Mouse (Mus musculus) stomach, embryonic 14.5 days (tissue): Measurements from ENCODE around the gene Gpr61. TPM values are rescaled to one million over a fixed set of nuclear protein-coding genes. Genes with fewer than 3 reads are reported as not detected.
A peak's percentile ranks its signal among the peaks of the same experiment; 100 is the strongest.

ENCODE experiments used
- ATAC-seq: fragments of 200-750 bp; cut with Nextera tagmentation; 2 replicates; pipeline ENCODE4 v1.8.0; 2017; ENCODE audit warnings: low read depth, moderate TSS enrichment; ENCODE audit not compliant: insufficient number of reproducible peaks, insufficient read depth, low FRiP score
- H3K27ac ChIP-seq: fragments of 300-500 bp; sonication (generic); 2 replicates; pipeline ENCODE4 v1.5.1; 2014; ENCODE audit warnings: mild to moderate bottlenecking, low read length, moderate library complexity, mixed read lengths
- H3K27me3 ChIP-seq: fragments of 300-500 bp; sonication (generic); 2 replicates; pipeline ENCODE4 v1.6.1; 2014; ENCODE audit warnings: low read length, control low read depth, mixed read lengths; ENCODE audit not compliant: control insufficient read depth, insufficient read depth
- H3K36me3 ChIP-seq: fragments of 300-500 bp; sonication (generic); 2 replicates; pipeline ENCODE4 v1.6.1; 2014; ENCODE audit warnings: mild to moderate bottlenecking, control low read depth, low read length, moderate library complexity, mixed read lengths; ENCODE audit not compliant: control insufficient read depth, insufficient read depth
- H3K4me1 ChIP-seq: fragments of 300-500 bp; sonication (generic); 2 replicates; pipeline ENCODE4 v1.6.1; 2014; ENCODE audit warnings: low read length, control low read depth, mixed read lengths; ENCODE audit not compliant: control insufficient read depth, insufficient read depth
- H3K4me2 ChIP-seq: fragments of 300-500 bp; sonication (generic); replicated peaks from 2 replicates; pipeline ENCODE4 v1.6.1; 2014; ENCODE audit warnings: low read depth, low read length, control low read depth
- H3K4me3 ChIP-seq: fragments of 300-500 bp; sonication (generic); 2 replicates; pipeline ENCODE4 v1.5.1; 2014; ENCODE audit warnings: low read depth, low read length, control low read depth
- H3K9ac ChIP-seq: fragments of 300-500 bp; sonication (generic); replicated peaks from 2 replicates; pipeline ENCODE4 v1.6.1; 2014; ENCODE audit warnings: low read depth, mild to moderate bottlenecking, control low read depth, low read length, moderate library complexity, mixed read lengths
- H3K9me3 ChIP-seq: fragments of 300-500 bp; sonication (generic); 2 replicates; pipeline ENCODE4 v1.6.1; 2016; ENCODE audit warnings: low read depth, low read length, control low read depth; ENCODE audit not compliant: control insufficient read depth
- whole genome bisulfite sequencing: fragments of 180-500 bp; shearing (Covaris S2); extraction: QIAGEN DNeasy Blood & Tissue Kit; methylation state at CpG from one replicate; pipeline ENCODE4 v1.1.7; 2014; 5-methylcytosine and 5-hydroxymethylcytosine counted together
- polyA plus RNA-seq: library from polyadenylated mRNA; unstranded; fragments of >200 nt; fragmentation: Nextera tagmentation; extraction: Ambion mirVana; gene quantifications from 2 replicates; pipeline ENCODE4 v1.2.1, GENCODE M21; 2014

The Gpr61 gene
- polyA plus RNA-seq, 1 experiment from 2014 or later, result 0.26 TPM

DNA sequence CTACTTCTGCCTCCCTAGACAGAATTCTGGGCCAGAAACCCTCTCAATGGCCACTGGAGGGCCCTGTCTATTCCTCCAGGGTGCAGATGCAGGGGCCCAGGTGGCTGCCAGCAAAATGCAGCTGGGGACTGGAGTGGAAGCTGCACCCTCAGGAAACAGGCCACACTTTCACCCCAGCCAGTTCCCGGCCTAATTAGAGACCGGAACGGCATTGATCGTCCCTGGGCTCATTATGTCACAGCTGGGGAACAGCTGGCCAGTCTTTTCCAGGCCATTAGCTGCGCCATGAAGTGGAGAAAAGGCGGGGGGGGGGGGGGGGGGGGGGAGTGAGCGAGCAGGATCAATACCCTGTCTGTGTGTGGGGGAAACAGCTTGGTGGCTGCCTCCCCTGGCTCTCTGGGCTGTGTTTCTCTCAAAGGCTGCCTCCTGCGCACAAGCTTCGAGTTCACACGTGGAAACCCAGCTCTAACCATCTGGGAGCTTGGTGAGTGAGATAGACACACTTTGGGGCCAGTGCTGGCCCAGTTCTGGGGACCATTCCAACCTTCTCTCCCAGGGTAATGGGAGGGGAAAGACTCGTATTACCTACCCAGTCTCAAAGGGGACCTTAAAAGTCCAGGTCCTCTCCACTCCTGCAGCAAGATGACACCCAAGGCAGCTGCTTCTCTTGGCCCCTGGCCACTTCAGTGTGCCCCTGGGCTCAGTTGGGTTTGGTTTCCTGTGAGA, 12.0 kb upstream of the Gpr61 start:
- ATAC-seq, result peak; percentile 23; the same call in 1 of the 2 replicates
- 27% methylated on average over 9 of the region's 11 CpGs for WGBS
- Histone ChIP-seq H3K27ac (no peak overlapping the region; the same call in 1 of the 2 replicates), H3K4me2 (no peak overlapping the region), H3K4me3 (no peak overlapping the region), H3K36me3 (no peaks in the 10 kb centered on the region), H3K9ac (no peak overlapping the region), H3K4me1 (peaks cover 10% of the 10 kb centered on the region), H3K27me3 (no peaks in the 10 kb centered on the region), H3K9me3 (no peaks in the 10 kb centered on the region)

DNA sequence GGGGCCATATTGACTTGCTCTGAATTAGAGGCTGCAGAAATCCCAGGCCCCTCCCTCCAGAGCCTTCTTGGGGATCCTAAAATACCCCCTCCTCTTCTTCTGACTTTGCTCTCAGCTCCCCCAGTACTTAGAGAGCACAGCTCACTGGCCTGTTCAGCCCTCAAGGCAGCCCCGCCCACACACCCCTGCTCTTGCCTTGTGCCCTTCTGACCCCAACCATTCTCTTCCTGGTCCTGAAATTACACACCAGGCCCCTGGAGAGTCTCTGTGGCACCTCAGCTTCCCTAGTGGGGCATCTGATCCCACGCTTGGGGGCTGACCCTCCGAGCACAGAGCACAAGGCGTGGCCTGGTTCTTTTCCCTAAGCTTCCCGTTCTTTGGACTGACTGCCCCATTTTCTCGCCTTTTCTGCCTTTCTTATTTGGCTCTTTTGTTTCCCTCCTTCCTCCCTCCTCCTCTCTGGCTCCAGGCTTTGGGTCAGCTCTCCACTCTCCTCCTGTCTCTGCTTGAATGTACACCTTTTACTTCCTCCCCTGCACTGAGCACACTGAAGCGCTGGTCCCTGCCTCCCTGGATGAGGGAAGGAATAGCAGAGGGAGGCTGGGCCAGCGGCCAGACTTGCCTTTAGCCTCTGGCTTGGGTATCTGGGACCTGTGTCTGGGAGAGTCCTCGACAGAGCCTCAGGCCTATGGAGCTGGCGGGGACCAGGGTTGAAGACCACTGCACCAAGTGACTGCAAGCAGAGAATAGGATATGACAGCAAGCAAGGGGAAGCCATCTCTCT, 11.0 kb upstream of the Gpr61 start:
- H3K27ac ChIP-seq, result peak overlapping the region; percentile 10; the same call in 1 of the 2 replicates
- ATAC-seq, result no peak
- 47% methylated on average over 10 of the region's 10 CpGs for WGBS

DNA sequence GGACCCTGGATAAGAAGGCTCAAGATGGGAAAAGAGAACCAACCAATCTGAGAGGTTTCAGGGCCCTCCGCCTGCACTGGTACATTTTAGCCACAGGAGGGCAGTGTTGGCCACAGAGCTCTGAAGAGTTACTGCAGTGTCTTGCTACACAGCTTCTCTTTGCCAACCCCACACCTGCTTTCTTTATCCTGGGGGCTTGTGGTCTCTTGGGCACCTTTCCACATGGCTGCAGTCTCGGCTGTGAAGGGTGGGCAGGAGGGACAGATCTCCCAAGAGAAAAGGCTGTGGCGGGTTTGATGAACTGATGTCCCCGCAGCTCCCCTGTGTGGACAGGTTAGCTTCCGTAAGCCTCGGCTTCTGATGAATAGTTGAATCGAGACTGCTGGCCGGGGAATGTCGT, 10.1 kb upstream of the Gpr61 start:
- peak; percentile 48; the same call in 1 of the 2 replicates for ATAC-seq
- H3K36me3 ChIP-seq, result no peaks in the 10 kb centered on the region
- H3K4me1 ChIP-seq, result peaks cover 10% of the 10 kb centered on the region
- no peak overlapping the region for H3K4me3 ChIP-seq
- no peak overlapping the region for H3K9ac ChIP-seq
- 14% methylated on average over 9 of the region's 9 CpGs for WGBS
- no peak overlapping the region for H3K27ac ChIP-seq
- H3K4me2 ChIP-seq, result peak overlapping the region; percentile 25; the same call in 1 of the 2 replicates
- no peaks in the 10 kb centered on the region for H3K27me3 ChIP-seq
- H3K9me3 ChIP-seq, result no peaks in the 10 kb centered on the region

More for the DNA sequence above, 11.0 kb upstream of the Gpr61 start:
- Histone ChIP-seq H3K4me1 (peaks cover 10% of the 10 kb centered on the region), H3K36me3 (no peaks in the 10 kb centered on the region), H3K9ac (no peak overlapping the region), H3K4me3 (no peak overlapping the region), H3K27me3 (no peaks in the 10 kb centered on the region), H3K4me2 (no peak overlapping the region), H3K9me3 (no peaks in the 10 kb centered on the region)

DNA sequence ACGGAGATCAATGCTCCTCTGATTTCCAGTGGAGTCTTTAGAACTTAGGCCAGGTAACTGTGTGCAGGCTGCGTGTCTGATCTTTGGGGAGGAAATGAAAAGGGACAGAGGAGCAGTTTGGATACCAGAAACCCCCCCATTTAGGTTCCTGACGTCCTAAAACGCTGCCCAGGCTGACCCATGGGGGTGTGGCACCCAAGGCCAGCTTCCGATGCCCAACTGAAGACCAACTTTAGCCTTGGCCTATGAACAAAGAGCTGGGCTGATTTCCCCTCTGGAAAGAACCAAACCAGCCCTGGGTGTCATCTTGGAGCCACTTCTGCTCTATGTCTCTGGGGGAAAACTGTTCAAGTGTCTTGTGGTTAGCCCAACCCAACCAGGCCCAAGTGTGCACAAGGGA, 9.4 kb upstream of the Gpr61 start:
- no peaks in the 10 kb centered on the region for H3K9me3 ChIP-seq
- no peak overlapping the region for H3K27ac ChIP-seq
- no peak overlapping the region for H3K4me3 ChIP-seq
- no peaks in the 10 kb centered on the region for H3K27me3 ChIP-seq
- H3K4me2 ChIP-seq, result no peak overlapping the region
- 67% methylated on average over 5 of the region's 5 CpGs for WGBS
- no peak for ATAC-seq
- no peak overlapping the region for H3K9ac ChIP-seq
- H3K4me1 ChIP-seq, result peaks cover 10% of the 10 kb centered on the region
- H3K36me3 ChIP-seq, result no peaks in the 10 kb centered on the region

DNA sequence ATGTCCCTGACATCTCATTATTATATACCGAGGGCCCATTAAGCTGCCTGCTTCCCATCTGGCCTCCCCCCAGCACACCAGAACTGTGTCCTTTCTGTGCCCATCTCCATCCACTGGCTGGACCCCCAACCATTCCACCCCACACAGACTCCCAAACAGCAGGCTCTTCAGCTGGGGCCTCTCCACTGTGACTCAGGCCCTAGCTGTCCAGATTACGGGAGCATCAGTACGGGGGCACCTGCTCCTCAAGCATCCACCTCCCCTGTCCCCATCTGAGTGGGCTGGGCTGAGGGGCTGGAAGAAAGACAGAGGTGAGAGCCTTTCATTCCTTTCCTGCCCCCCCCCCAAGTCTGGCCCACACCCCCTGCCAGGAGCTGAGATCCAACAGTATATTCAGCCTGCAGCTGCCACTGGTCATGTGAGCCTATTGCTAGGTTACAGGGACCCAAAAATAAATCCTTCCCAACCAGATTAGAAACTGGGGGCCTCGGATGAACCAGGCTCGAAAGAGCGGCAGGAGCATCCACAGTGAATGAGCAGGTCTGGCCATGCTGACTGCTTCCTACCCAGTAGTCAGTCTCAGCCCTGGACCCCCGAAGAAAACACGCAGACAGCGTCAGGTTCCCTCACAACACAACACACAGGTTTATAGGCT, 3.8 kb upstream of the Gpr61 start:
- no peak overlapping the region for H3K4me2 ChIP-seq
- WGBS, result 56% methylated on average over 9 of the region's 9 CpGs
- ATAC-seq, result no peak
- no peaks in the 10 kb centered on the region for H3K36me3 ChIP-seq
- no peak overlapping the region for H3K9ac ChIP-seq
- H3K4me3 ChIP-seq, result no peak overlapping the region
- H3K9me3 ChIP-seq, result no peaks in the 10 kb centered on the region
- peak overlapping the region; percentile 6; the same call in 1 of the 2 replicates for H3K27ac ChIP-seq
- H3K27me3 ChIP-seq, result no peaks in the 10 kb centered on the region
- H3K4me1 ChIP-seq, result no peaks in the 10 kb centered on the region

DNA sequence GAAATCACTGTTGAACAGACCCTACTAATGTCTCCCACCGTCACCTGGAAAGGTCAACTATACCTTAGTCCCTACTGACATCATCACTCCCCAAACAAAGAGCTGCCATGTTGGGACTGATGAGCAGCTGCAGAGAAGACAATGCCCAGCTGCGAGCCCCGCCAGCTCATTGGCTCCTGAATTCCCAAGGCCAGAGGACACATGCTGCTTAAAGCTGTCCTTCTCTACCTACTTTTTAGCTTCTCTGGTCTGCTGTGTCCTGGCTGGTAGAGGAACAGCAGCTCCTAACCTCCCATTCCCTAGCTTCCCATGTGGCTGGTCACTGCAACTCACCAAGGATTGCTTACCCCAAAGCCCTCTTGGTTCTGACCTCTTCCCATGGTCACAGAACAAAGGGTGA, 2.4 kb downstream of the Gpr61 start:
- Histone ChIP-seq H3K9ac (no peak overlapping the region), H3K9me3 (no peaks in the 10 kb centered on the region), H3K36me3 (no peaks in the 10 kb centered on the region), H3K4me3 (no peak overlapping the region), H3K27me3 (no peaks in the 10 kb centered on the region), H3K4me1 (no peaks in the 10 kb centered on the region), H3K27ac (no peak overlapping the region), H3K4me2 (no peak overlapping the region)
- WGBS, result 84% methylated on average over 3 of the region's 3 CpGs
- ATAC-seq, result no peak

DNA sequence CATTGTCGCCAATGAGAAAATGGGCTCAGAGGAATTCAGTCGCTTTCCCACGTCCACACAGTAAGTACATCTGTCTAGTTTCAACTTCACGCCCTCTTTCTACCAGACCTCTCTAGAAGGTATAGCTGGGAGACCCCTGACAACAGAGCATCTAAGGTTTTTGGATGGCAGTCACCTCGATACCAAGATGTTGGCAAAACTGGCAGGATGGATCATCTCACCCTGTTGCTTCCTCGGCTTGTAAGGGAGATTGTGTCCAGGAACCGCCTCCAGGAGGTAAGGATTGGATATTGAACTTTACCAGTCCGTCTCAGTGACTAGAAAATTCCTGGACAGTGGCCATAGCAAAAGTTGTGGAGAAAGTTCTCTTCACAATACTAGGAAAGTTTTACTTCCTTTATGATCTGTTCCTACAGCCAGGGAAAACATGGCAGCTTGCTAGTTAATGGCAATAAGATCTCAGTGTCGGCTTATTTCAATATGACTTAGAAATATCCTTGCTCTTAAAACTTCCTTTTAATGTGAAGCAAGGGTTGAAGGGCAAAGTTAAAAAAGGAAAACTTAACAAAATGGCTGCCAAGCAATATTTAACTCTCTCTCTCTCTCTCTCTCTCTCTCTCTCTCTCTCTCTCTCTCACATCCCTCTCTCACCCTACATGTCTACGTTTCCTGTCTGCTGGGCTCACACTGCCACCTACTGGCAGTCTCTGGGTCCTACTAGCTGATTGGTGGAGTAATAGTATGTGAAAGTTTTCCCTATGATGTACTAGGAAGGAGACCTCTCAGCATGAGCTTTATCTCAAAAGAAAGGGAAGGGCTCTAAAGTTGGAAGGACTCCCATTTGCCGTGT, 7.1 kb downstream of the Gpr61 start:
- Histone ChIP-seq H3K27me3 (no peaks in the 10 kb centered on the region), H3K4me3 (no peak overlapping the region), H3K9ac (no peak overlapping the region), H3K27ac (no peak overlapping the region), H3K4me1 (peaks cover 7% of the 10 kb centered on the region; the same call in 1 of the 2 replicates), H3K36me3 (no peaks in the 10 kb centered on the region), H3K4me2 (0 out of 2 replicates have a peak overlapping the region, but pooled peaks have one; percentile 1), H3K9me3 (no peaks in the 10 kb centered on the region)
- 70% methylated on average over 11 of the region's 11 CpGs for WGBS
- ATAC-seq, result peak; percentile 66; the same call in 1 of the 2 replicates
